Mouse (Mus musculus) ovary, adult 18-20 months (tissue): ENCODE measurements around the gene Pdia2.
"Not testable (repeated sequence)": the region's sequence is repeated elsewhere in the genome, so short reads cannot be mapped to it uniquely, and the experiment has no call there.

Experiments used
- DNase-seq: peaks from one replicate; pipeline ENCODE4 v3.0.0; 2022; ENCODE audit warnings: low spot score, mixed read lengths

The Pdia2 gene

GRCm38 (mm10) chr17:26200831-26201705 is 2.2 kb upstream of the Pdia2 start:
- DNase-seq = no peak

DNA sequence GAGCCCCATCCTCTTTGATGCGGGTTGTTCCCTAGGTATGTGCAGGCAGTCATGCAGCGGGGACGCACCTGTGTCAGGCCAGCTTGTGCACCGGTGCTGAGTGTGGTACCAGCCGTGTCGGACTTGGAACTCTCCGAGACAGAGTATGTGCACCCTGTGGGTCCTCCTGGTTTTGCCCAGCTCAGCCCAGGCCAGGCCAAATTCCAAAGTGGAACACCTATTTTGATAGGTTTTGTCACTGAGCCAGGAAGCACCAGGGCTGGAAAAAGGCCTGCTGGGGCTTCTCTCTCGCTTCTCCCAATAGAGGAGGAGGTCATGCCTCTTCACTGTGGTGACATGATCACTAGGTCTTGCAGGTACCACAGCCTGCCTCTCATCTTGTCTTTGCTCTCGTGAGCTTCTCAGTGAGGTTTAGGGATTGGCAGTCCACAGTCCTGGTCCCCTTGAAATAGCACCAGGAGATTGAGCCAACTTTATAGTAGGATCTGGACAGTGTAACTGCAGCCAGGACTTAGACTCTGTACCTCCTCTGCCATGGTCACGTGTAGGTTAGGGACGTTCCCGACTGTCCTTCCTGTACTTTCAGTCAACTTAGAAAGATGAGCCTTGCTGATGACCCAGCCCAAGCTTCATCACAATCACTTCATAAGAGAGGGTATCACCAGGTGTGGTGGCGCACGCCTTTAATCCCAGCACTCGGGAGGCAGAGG is 6.3 kb downstream of the Pdia2 start:
- DNase-seq = no peak

DNA sequence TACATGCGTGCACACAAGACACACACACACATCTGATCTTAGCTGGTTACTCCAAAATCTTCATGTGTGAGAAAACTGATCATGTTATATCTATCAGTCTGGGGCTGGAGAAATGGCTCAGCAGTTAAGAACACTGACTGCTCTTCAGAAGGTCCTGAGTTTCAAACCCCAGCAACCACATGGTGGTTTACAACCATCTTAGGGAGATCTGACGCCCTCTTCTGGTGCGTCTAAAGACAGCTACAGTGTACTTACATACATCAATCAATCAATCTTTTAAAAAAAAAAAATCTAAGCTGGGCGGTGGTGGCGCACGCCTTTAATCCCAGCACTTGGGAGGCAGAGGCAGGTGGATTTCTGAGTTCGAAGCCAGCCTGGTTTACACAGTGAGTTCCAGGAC is 7.4 kb downstream of the Pdia2 start:
- DNase-seq = not testable (repeated sequence)

GRCm38 (mm10) chr17:26188091-26188805 is 10.6 kb downstream of the Pdia2 start:
- no peak for DNase-seq

DNA sequence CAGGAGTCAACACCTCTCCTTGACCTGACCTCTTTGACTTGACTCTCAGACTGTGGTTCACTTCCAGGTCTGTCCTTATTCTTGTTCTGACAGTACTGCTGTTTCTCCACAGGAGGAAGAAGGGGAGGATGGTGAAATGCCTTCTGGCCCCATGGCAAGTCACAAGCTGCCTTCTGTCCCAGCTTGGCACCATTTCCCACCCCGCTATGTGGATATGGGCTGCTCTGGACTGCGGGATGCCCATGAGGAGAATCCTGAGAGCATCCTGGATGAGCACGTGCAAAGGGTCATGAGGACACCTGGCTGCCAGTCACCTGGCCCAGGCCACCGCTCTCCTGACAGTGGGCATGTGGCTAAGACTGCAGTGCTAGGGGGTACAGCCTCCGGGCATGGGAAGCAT is 11.3 kb downstream of the Pdia2 start:
- DNase-seq = no peak

DNA sequence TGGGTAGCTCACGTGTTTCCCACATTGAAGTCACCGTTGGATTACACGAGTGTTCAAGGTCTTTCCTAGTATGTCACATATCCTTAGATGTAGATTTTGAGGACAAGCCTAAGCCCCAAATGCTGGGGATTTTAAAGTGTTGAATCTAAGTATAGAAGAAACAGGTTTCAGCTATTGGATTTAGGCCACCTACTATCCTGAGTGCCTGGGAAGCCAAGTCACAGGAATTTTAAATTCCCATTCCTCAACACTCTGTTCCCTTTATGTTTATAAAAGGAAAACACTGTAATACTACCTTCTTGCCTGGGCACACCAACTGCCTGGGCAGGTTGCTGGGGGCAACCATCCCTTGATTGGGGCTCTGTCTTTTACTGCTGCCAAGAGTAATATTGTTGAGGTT is 17.7 kb downstream of the Pdia2 start:
- no peak for DNase-seq

GRCm38 (mm10) chr17:26178611-26179010 is 20.3 kb downstream of the Pdia2 start:
- no peak for DNase-seq

- DNase-seq = not testable (repeated sequence)
These were observed 23.6 kb downstream of the Pdia2 start for GRCm38 (mm10) chr17:26175248-26175647.

DNA sequence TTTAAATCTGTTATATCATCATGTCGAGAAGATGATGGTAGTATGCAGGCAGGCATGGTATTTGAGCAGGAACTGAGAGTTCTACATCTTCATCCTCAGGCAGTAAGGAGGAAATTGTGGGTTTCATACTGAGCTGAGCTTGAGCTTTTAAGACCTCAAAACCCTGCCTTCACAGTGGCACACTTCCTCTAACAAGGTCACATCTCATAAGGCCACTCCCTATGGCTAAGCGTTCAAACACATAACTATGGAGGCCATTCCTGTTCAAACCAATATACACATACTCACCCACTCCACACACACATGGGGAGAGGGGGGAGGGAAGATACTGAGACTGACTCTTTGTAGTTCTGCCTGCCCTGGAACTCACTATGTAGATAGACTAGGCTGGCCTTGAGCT is 30.8 kb downstream of the Pdia2 start:
- DNase-seq = no peak

DNA sequence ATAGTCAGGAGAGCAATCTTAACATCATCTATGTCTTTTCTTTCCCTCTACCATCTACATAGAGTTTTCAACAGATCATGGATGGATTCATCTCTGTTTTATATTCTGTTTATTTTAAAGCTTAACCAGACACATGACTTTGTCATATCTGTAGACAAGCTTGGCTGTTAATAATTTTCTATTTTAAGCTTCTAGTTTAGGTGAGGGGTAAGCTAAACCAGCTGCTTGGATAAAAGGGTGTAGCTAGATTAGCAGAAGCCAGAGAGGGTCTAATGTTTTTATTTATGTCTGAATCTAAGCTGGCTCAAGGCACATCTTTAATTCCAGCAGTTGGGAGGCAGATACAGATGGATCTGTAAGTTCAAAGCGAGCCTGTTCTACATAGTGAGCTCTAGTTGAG is 36.2 kb downstream of the Pdia2 start:
- no peak for DNase-seq

- no peak for DNase-seq
These were observed 46.8 kb downstream of the Pdia2 start for GRCm38 (mm10) chr17:26151886-26152630.

GRCm38 (mm10) chr17:26149056-26149455 is 49.8 kb downstream of the Pdia2 start:
- DNase-seq = no peak
